Mouse (Mus musculus) left cerebral cortex, postnatal 14 days (tissue): ENCODE data around the gene Olfr430. TPM values are rescaled to one million over a fixed set of nuclear protein-coding genes. Genes with fewer than 3 reads are reported as not detected.
"Not testable (repeated sequence)": the region's sequence is repeated elsewhere in the genome, so short reads cannot be mapped to it uniquely, and the experiment has no call there.

ENCODE experiments used
- DNase-seq, 2 experiments: peaks; one replicate each; pipeline ENCODE4 v3.0.0; 2021 to 2022; ENCODE audit warnings: low spot score in 2 of 2, mixed read lengths in 1 of 2
- intact Hi-C: fragments of 180-260 bp; cut with DNase I; formaldehyde crosslinking; loops from one replicate; pipeline ENCODE4 v1.15.1; 2025
- long read RNA-seq, 2 experiments: library from polyadenylated mRNA; stranded (forward); transcript quantifications; one replicate each; pipeline ENCODE4 v2.0.0; 2021
- total RNA-seq, 2 experiments: library from RNA; stranded (reverse); gene quantifications; 2 replicates each; pipeline ENCODE4 v1.2.3; 2021

Olfr430 gene
- total RNA-seq = not detected
- long read RNA-seq, experiment 1 = 0 reads
- long read RNA-seq, experiment 2 = 0 reads

GRCm38 (mm10) chr1:174066305-174066704 is at the start of gene Olfr430:
TSS of gene Olfr430 (plus strand) at chr1:174066605.
- intact Hi-C loops = no loop called here
- DNase-seq = no peak

- intact Hi-C loops = no loop called here
- DNase-seq = no peak
Observed at GRCm38 (mm10) chr1:174031698-174032097, 34.7 kb upstream of the Olfr430 start, which contains the start of gene Ifi205. TSS of gene Ifi205 (minus strand) at chr1:174031810.

GRCm38 (mm10) chr1:174035841-174036240 is 30.6 kb upstream of the Olfr430 start:
- no peak for DNase-seq
- intact Hi-C loops = no loop called here

GRCm38 (mm10) chr1:174038480-174038879 is 27.9 kb upstream of the Olfr430 start:
- intact Hi-C loops = no loop called here
- no peak for DNase-seq

- DNase-seq = peak; percentile 13 to 19
Observed at GRCm38 (mm10) chr1:174040523-174041177, 25.8 kb upstream of the Olfr430 start, which contains the start of gene Olfr433. TSS of gene Olfr433 (plus strand) at chr1:174040705.

GRCm38 (mm10) chr1:174042091-174042884 is 24.1 kb upstream of the Olfr430 start:
- DNase-seq, intact Hi-C loops: not testable (repeated sequence)

More at GRCm38 (mm10) chr1:174040523-174041177, 25.8 kb upstream of the Olfr430 start, which contains the start of gene Olfr433:
- intact Hi-C loops = no loop called here

GRCm38 (mm10) chr1:174044431-174044830 is 22.0 kb upstream of the Olfr430 start:
- no peak for DNase-seq
- intact Hi-C loops = no loop called here

GRCm38 (mm10) chr1:174048227-174048626 is 18.2 kb upstream of the Olfr430 start:
- DNase-seq, intact Hi-C loops: not testable (repeated sequence)

- DNase-seq = no peak
- intact Hi-C loops = no loop called here
Observed at GRCm38 (mm10) chr1:174048893-174049292, 17.5 kb upstream of the Olfr430 start, which contains the start of gene Olfr432. TSS of gene Olfr432 (plus strand) at chr1:174049205.

- intact Hi-C loops, DNase-seq: not testable (repeated sequence)
Observed at GRCm38 (mm10) chr1:174049357-174049756, 17.0 kb upstream of the Olfr430 start.

- intact Hi-C loops = no loop called here
- DNase-seq = no peak
Observed at GRCm38 (mm10) chr1:174050532-174050931, 15.9 kb upstream of the Olfr430 start.

GRCm38 (mm10) chr1:174051515-174051914 is 14.9 kb upstream of the Olfr430 start:
- no peak for DNase-seq
- intact Hi-C loops = no loop called here

GRCm38 (mm10) chr1:174051931-174052536 is 14.4 kb upstream of the Olfr430 start:
- no peak for DNase-seq
- intact Hi-C loops = no loop called here

GRCm38 (mm10) chr1:174052981-174053380 is 13.4 kb upstream of the Olfr430 start:
- DNase-seq = peak; percentile 2 to 10
- intact Hi-C loops = no loop called here

- no peak for DNase-seq
- intact Hi-C loops = no loop called here
Observed at GRCm38 (mm10) chr1:174055248-174055647, 11.2 kb upstream of the Olfr430 start.

GRCm38 (mm10) chr1:174084031-174084430 is 17.6 kb downstream of the Olfr430 start, which contains the start of gene Olfr429:
TSS of gene Olfr429 (plus strand) at chr1:174084331.
- intact Hi-C loops = no loop called here
- DNase-seq = no peak

GRCm38 (mm10) chr1:174096591-174096990 is 30.2 kb downstream of the Olfr430 start, which contains the start of gene Olfr427:
TSS of gene Olfr427 (plus strand) at chr1:174096891.
- intact Hi-C loops = loop anchor here (10.0 kb wide), 1 partner anchor 242 kb away; no protein-coding TSS in a partner anchor
- DNase-seq = no peak

- intact Hi-C loops = loop anchor here (1.0 kb wide), 1 partner anchor 647 kb away; no protein-coding TSS in a partner anchor
- DNase-seq = no peak
Observed at GRCm38 (mm10) chr1:174103735-174104134, 37.3 kb downstream of the Olfr430 start.

GRCm38 (mm10) chr1:174121062-174121461 is 54.7 kb downstream of the Olfr430 start, which contains the start of gene Olfr231:
TSS of gene Olfr231 (minus strand) at chr1:174121162.
- intact Hi-C loops = no loop called here
- DNase-seq = no peak
